Mouse (Mus musculus) kidney, adult 18-20 months (tissue): ENCODE measurements at regions not wholly inside any gene's neighbourhood (a gene's known extent, or its start where the extent isn't known, plus 50 kb on each side); places are given as distances from the start of the nearest gene placed in this dataset.

Experiments used
- DNase-seq: peaks from one replicate; pipeline ENCODE4 v3.0.0; 2021

GRCm38 (mm10) chr9:43387397-43387796 lies 76.7 kb downstream of the Trim29 start:
- no peak for DNase-seq

GRCm38 (mm10) chr9:43389491-43390083 lies 78.9 kb downstream of the Trim29 start:
- DNase-seq, result no peak

- no peak for DNase-seq
These were observed 81.9 kb downstream of the Trim29 start for GRCm38 (mm10) chr9:43392467-43393064.

- DNase-seq, result no peak
These were observed 83.6 kb downstream of the Trim29 start for GRCm38 (mm10) chr9:43394204-43394603.

GRCm38 (mm10) chr9:43395209-43395608 lies 84.6 kb downstream of the Trim29 start:
- peak; percentile 11 for DNase-seq

GRCm38 (mm10) chr9:43396566-43396965 lies 85.9 kb downstream of the Trim29 start:
- no peak for DNase-seq

- DNase-seq, result no peak
These were observed 97.8 kb downstream of the Trim29 start for GRCm38 (mm10) chr9:43408493-43408892.

- DNase-seq, result no peak
These were observed 101.8 kb downstream of the Trim29 start for GRCm38 (mm10) chr9:43412473-43412872.

- no peak for DNase-seq
These were observed 109.5 kb downstream of the Trim29 start for GRCm38 (mm10) chr9:43419993-43420715.

- no peak for DNase-seq
These were observed 116.4 kb downstream of the Trim29 start for GRCm38 (mm10) chr9:43427007-43427406.

- DNase-seq, result peak; percentile 17
These were observed 123.3 kb downstream of the Trim29 start for GRCm38 (mm10) chr9:43433953-43434352.

- DNase-seq, result no peak
These were observed 127.8 kb downstream of the Trim29 start for GRCm38 (mm10) chr9:43438476-43438875.

- DNase-seq, result no peak
These were observed 130.4 kb downstream of the Trim29 start for GRCm38 (mm10) chr9:43440959-43441510.

GRCm38 (mm10) chr9:43445491-43445890 lies 134.8 kb downstream of the Trim29 start:
- no peak for DNase-seq

- DNase-seq, result no peak
These were observed 136.7 kb downstream of the Trim29 start for GRCm38 (mm10) chr9:43447372-43447771.

- DNase-seq, result no peak
These were observed 138.3 kb downstream of the Trim29 start for GRCm38 (mm10) chr9:43448981-43449380.

- DNase-seq, result peak; percentile 27
These were observed 143.4 kb downstream of the Trim29 start for GRCm38 (mm10) chr9:43453953-43454582.

- DNase-seq, result no peak
These were observed 147.1 kb downstream of the Trim29 start for GRCm38 (mm10) chr9:43457736-43458135.

GRCm38 (mm10) chr9:43461131-43461530 lies 150.5 kb downstream of the Trim29 start:
- peak; percentile 52 for DNase-seq

GRCm38 (mm10) chr9:43463445-43464090 lies 152.9 kb downstream of the Trim29 start:
- no peak for DNase-seq

GRCm38 (mm10) chr9:43465129-43465528 lies 154.5 kb downstream of the Trim29 start:
- DNase-seq, result peak; percentile 72

- peak; percentile 42 for DNase-seq
These were observed 155.2 kb downstream of the Trim29 start for GRCm38 (mm10) chr9:43465731-43466330.
